8 mouse cellular contexts compared by ENCODE assay signal in genomic region chr11:74584946-74585723, GRCm38 (mm10). TPM values are rescaled to one million over a fixed set of nuclear protein-coding genes. Genes with fewer than 3 reads are reported as not detected.
A peak's percentile ranks its signal among the peaks of the same experiment; 100 is the strongest.
DNase-seq lines count a peak whose midpoint lies in the region; ATAC-seq and TF ChIP-seq lines count a peak whose summit lies in the region.
"Had no signal": no experiment of that assay in that cellular context is flagged by ENCODE, and none has a peak within 500 bp of the region (broad histone marks: within the 10 kb centered on the region; RNA-seq: fewer than 3 reads in every experiment).

No protein-coding gene starts in this region.

- no peak for TF ChIP-seq CTCF in left cerebral cortex, adult 2 months (IDR thresholded peaks at IDR 0.05)

- DNase-seq in left cerebral cortex, adult 2 months (ENCODE audit: extremely low spot score in 1 of 2, low spot score in 2 of 2), result no peak
- no peak for DNase-seq in left cerebral cortex, postnatal 25 days (ENCODE audit: low spot score in 2 of 2)
- DNase-seq in Muller cell, postnatal 12 days (ENCODE audit: inconsistent ontology term), result peak; percentile 41
- DNase-seq in embryo, embryonic 10.5 days (ENCODE audit: low spot score), result peak; percentile 53
- peak; percentile 21 for DNase-seq in neural tube, embryonic 10.5 days (ENCODE audit: extremely low spot score, low spot score)
- DNase-seq in frontal cortex, postnatal 36 days (ENCODE audit: low spot score in 2 of 2), result no peak

- no peak overlapping the region for H3K4me3 ChIP-seq in left cerebral cortex, adult 2 months
- H3K4me3 ChIP-seq: heart, embryonic 15.5 days had no signal

- no peak for ATAC-seq in erythroid progenitor cell, adult 5-6 weeks (replicated peaks; ENCODE audit: low FRiP score, poor library complexity, severe bottlenecking)

- peak overlapping the region; percentile 47; the same call in 1 of the 2 replicates for H3K27ac ChIP-seq in left cerebral cortex, adult 2 months
- H3K27ac ChIP-seq: heart, embryonic 15.5 days had no signal

- intact Hi-C loops in left cerebral cortex, adult 2 months (cut with DNase I), result no loop called here
- intact Hi-C loops in left cerebral cortex, postnatal 25 days (cut with DNase I), result no loop called here

RNA-seq across cellular contexts. Expression of gene Rap1gap2, which starts 25.6 kb away (rescaled TPM):
- 100 to 1,000 TPM; 186 to 188 TPM for total RNA-seq in left cerebral cortex, adult 2 months (2021)
- 100 to 1,000 TPM; 175 to 205 TPM for total RNA-seq in left cerebral cortex, postnatal 25 days (2021)
- 1.3 and 3.6 TPM in 2 replicates for total RNA-seq in erythroid progenitor cell, adult 5-6 weeks (2015; ENCODE audit: low replicate concordance)
- total RNA-seq in erythroid progenitor cell, adult 5-6 weeks (2017; ENCODE audit: low replicate concordance), result 1.2 and 3.0 TPM in 2 replicates

RNA-seq across cellular contexts. Expression of gene Ccdc92b, which starts 34.3 kb away (rescaled TPM):
- 10 to 100 TPM; 29.8 to 31.7 TPM for total RNA-seq in left cerebral cortex, adult 2 months (2021)
- 10 to 100 TPM; 26.1 to 26.3 TPM for total RNA-seq in left cerebral cortex, postnatal 25 days (2021)
- 11.9 and 21.0 TPM in 2 replicates for total RNA-seq in erythroid progenitor cell, adult 5-6 weeks (2015; ENCODE audit: low replicate concordance)
- total RNA-seq in erythroid progenitor cell, adult 5-6 weeks (2017; ENCODE audit: low replicate concordance), result 9.5 and 14.0 TPM in 2 replicates

Comparison
In these comparisons a context has a peak if more than half of its experiments do, and no peak if none do; other contexts are left out.
1. DNase-seq: peak in Muller cell, postnatal 12 days (single experiment), embryo, embryonic 10.5 days (single experiment) and neural tube, embryonic 10.5 days (single experiment); none in left cerebral cortex, adult 2 months (0 of 2), left cerebral cortex, postnatal 25 days (0 of 2) and frontal cortex, postnatal 36 days (0 of 2).
2. RNA of gene Rap1gap2, which starts 25.6 kb away (total RNA-seq): 175 to 205 TPM in left cerebral cortex, postnatal 25 days and 186 to 188 TPM in left cerebral cortex, adult 2 months; 1.2 to 3.6 TPM in erythroid progenitor cell, adult 5-6 weeks; every median in the first group is over 10 times any median in the second.